Mouse (Mus musculus): ENCODE data around the gene Fam129b.

- TF ChIP-seq ELF1 (IDR thresholded peaks at IDR 0.05; ENCODE audit: low read depth, low read length) (no peak), MAX (IDR thresholded peaks at IDR 0.05; ENCODE audit: low read length) (no peak), TAL1 (IDR thresholded peaks at IDR 0.05; ENCODE audit: low read length) (no peak), CTCF (IDR thresholded peaks at IDR 0.05 in 2 of 3, conservative IDR thresholded peaks at IDR 0.05 in 1 of 3; ENCODE audit: control insufficient read depth in 1 of 3, insufficient read depth in 1 of 3, low read depth in 2 of 3, low read length in 3 of 3, poor library complexity in 1 of 3, severe bottlenecking in 1 of 3) (no peak), NELFE (IDR thresholded peaks at IDR 0.05; ENCODE audit: low read depth, low read length) (no peak), POLR2A (IDR thresholded peaks at IDR 0.05; ENCODE audit: control insufficient read depth in 1 of 2, insufficient read depth in 1 of 2, low read depth in 1 of 2, low read length in 2 of 2, poor library complexity in 1 of 2) (no peak), USF2 (IDR thresholded peaks at IDR 0.05; ENCODE audit: borderline replicate concordance in 1 of 2, insufficient read depth in 1 of 2, low read depth in 1 of 2, low read length in 2 of 2) (no peak), GATA1 (IDR thresholded peaks at IDR 0.05; ENCODE audit: low read depth, low read length) (no peak), EP300 (IDR thresholded peaks at IDR 0.05; ENCODE audit: low read depth in 1 of 2, low read length in 2 of 2) (no peak)
These were observed 28.5 kb upstream of the Fam129b start for GRCm38 (mm10) chr2:32847468-32847821.
